Mouse (Mus musculus) liver, embryonic 14.5 days (tissue): ENCODE results near the gene Col23a1.

ENCODE experiments used
- CTCF ChIP-seq: IDR thresholded peaks from 2 replicates; pipeline ENCODE4 v1.5.1; 2016; ENCODE audit warnings: antibody characterized with exemption, low read depth, control low read depth
- EP300 ChIP-seq: IDR thresholded peaks from 2 replicates; pipeline ENCODE4 v1.6.1; 2016; ENCODE audit warnings: antibody characterized with exemption, low read depth

DNA sequence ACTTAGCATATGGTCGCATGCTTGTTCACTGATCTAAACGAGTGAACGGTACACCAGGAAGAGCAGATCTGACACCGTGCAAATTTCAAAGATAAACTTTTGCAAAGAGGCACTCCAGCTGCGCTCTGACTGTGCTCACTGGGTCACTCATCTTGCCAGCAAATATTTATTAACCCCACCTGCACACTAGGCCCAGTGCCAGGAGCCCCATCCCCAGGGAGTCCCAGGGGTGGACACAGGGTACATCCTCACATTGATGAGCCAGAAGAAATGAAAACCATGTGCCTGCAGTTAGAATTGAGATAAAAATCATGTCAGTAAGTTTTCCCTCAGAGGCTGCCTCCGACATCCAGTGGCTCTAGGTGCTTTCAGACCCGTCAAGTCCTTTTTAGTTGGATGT, 162.2 kb downstream of the Col23a1 start:
- TF ChIP-seq CTCF (no peak), EP300 (no peak)
